Mouse (Mus musculus): ENCODE data around the gene Suco. TPM values are rescaled to one million over a fixed set of nuclear protein-coding genes. Genes with fewer than 3 reads are reported as not detected.

Gene Suco
- polyA plus RNA-seq, 1 experiment from 2014 or later: 21.9 TPM

DNA sequence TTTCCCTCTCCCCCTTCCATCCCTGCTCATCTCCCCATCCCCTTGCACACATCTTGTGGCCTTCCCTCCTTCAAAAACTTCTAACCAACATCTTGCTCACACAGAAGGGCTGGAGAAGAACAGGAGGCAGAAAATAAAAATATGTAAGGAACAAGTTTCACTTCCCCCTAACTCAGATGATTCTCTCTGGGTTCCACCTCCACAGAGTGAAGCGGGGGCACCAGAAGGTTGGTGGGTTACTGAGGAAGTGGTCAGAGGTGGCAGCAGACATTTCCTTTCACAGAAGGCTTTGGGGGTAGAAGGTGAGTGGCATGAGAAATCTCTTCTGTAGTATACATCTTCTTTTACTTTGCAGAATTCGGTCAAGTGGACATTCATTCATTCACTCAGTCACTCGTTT, 77.6 kb downstream of the Suco start:
- WGBS: 94% methylated on average over 3 of the region's 3 CpGs
- no peak overlapping the region for H3K27ac ChIP-seq
- no peaks in the 10 kb centered on the region for H3K27me3 ChIP-seq (ENCODE audit: insufficient read depth, poor library complexity, severe bottlenecking)
- H3K4me1 ChIP-seq (replicated peaks): no peaks in the 10 kb centered on the region
- DNase-seq (ENCODE audit: low spot score): no peak
- H3K36me3 ChIP-seq: no peaks in the 10 kb centered on the region
- no peak overlapping the region for H3K4me3 ChIP-seq
- H3K9me3 ChIP-seq: no peaks in the 10 kb centered on the region

DNA sequence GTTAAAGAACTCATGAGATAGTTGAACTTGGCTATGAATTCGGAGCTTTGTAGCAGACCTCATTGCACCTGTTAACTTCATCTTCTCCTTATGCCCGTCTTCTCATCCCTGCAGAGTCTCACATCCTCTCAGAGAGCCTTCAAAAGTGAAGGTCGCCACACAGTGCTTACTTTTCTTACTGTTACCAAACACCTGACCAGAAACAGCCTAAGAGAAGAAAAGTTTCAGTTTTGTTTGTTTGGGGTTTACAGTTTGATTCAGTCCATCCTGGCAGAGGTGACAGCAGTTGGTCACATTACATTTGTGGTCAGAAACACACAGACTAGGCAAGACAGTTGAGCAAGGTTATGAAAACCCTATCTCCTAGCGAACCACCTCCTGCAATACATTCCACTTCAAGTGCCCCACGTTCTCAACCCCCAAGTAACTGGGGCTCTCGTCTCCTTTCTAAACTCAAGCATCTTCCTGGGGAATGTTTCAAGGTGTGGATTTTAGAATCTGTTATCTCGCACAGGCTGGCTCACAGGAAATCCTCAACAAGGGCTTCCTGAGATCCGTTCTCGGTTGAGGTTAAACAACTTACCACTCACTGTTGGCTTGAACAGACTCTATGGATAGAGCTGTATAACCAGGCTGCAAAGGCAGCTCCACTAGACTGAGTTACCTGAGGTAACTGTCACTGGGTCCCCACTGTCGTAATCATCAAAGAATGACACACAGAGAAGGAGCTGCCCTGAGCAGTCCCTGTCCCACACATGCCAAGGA, 81.9 kb downstream of the Suco start:
- H3K27ac ChIP-seq: no peak overlapping the region
- WGBS: 83% methylated on average over 10 of the region's 10 CpGs
- no peaks in the 10 kb centered on the region for H3K4me1 ChIP-seq (replicated peaks)
- no peak overlapping the region for H3K4me3 ChIP-seq
- no peaks in the 10 kb centered on the region for H3K27me3 ChIP-seq (ENCODE audit: insufficient read depth, poor library complexity, severe bottlenecking)
- no peaks in the 10 kb centered on the region for H3K36me3 ChIP-seq
- no peaks in the 10 kb centered on the region for H3K9me3 ChIP-seq
- no peak for DNase-seq (ENCODE audit: low spot score)

DNA sequence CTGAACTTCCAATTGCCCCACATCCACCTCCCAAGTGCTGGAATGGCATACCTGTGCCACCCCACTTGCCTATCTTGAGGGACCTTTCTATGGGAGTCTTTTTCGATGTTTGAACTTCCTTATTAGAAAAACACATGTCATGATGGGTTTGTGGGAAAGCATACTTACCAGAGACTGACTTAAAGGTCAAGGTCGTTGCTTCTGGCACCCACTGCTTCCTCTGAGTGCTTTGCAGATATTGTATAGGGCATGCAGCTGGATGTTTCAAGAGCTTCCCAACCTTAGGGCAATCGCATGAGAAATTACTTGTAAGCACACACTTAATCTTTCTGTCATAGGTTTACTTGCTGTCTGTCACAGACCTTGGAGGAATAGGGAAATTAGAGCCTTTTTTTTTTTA, 83.2 kb downstream of the Suco start:
- Histone ChIP-seq H3K9me3 (no peaks in the 10 kb centered on the region), H3K27ac (no peak overlapping the region), H3K36me3 (no peaks in the 10 kb centered on the region), H3K4me3 (no peak overlapping the region), H3K27me3 (ENCODE audit: insufficient read depth, poor library complexity, severe bottlenecking) (no peaks in the 10 kb centered on the region), H3K4me1 (replicated peaks) (no peaks in the 10 kb centered on the region)
- DNase-seq (ENCODE audit: low spot score): no peak
- WGBS: 87% methylated on average over 3 of the region's 3 CpGs

DNA sequence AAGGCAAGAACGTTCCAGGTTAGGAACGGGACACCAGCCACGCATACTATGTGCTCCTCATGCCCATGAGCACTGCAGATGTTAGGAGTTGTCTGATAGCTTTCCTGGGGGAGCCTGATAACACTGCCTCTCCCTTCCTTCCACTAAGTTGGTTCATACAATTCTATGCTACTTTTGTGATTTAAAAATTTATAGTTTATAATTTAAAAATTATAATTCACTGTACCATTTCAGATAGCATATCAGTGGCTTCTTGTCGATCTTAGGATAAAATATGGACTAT, 83.9 kb downstream of the Suco start:
- no peak for DNase-seq (ENCODE audit: low spot score)
- 92% methylated on average over 4 of the region's 4 CpGs for WGBS
- H3K36me3 ChIP-seq: no peaks in the 10 kb centered on the region

DNA sequence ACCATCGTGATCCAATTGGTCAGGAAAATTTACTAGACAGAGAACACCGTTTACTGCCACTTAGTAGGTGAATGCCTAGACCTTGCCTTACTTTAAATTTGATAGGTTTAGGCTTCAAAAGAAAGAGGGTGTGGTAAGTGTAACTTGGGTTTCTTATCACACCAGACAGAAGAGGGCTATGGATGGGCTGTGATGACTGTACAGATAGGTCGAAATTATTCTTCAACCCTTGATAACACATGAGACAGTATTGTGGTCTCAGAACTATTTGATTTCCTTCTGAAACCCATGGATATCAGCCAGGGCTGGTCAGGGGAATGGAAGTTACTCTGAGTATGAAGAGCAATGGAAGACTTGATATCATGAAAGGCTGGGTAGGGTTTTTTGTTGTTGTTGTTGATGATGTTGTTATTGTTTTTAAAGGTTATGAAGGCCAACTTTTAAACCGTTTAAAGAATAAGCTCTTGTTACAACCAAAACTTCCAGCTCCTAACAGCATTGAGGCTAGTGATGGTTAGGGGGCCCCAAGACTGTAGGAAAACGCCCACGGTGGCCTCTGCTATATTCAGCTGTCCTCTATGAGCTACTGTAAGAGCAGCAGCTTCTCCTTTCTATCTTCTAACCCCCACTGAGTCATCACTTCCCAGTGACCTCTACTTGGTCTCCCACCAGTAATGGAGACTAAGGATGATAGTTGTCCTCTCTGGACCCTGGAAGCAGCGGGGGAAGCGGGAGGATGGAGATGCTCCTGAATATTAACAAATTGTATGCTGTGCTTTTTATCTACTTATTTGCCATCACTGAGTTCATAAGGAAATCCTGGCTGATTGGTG, 84.4 kb downstream of the Suco start:
- 92% methylated on average over 8 of the region's 8 CpGs for WGBS
- H3K27me3 ChIP-seq (ENCODE audit: insufficient read depth, poor library complexity, severe bottlenecking): no peaks in the 10 kb centered on the region

More for the DNA sequence above, 83.9 kb downstream of the Suco start:
- Histone ChIP-seq H3K27ac (no peak overlapping the region), H3K4me1 (replicated peaks) (no peaks in the 10 kb centered on the region), H3K27me3 (ENCODE audit: insufficient read depth, poor library complexity, severe bottlenecking) (no peaks in the 10 kb centered on the region), H3K4me3 (no peak overlapping the region), H3K9me3 (no peaks in the 10 kb centered on the region)

DNA sequence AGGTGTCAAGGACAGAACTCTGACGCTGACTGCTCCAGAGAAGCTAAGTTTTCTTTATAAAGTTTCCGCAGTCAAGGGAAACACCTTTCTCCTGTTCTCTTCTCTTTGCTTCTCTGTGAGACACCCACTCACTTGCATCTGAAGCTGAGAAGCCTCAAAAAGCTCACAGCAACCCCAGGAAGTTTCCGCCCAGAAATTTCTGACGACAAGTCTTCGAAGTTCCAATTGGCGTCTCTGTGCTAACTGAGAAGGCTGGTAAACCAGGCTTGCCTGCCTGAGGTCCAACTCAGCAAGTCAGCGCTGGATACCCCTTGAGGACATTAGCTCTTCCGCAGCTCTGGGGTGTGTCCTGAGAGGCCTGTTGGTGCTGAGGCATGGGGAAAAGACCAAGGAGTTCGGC, 88.1 kb downstream of the Suco start, which contains the start of gene Fasl:
Gene Fasl, minus strand, starts transcription at position 157 of the 400 bp plus-strand sequence.
- no peaks in the 10 kb centered on the region for H3K9me3 ChIP-seq
- no peak within 1 kb of the TSS for H3K4me3 ChIP-seq
- H3K4me1 ChIP-seq (replicated peaks): no peaks in the 10 kb centered on the region
- H3K27ac ChIP-seq: no peak within 1 kb of the TSS
- no peaks in the 10 kb centered on the region for H3K36me3 ChIP-seq
- no peak for DNase-seq (ENCODE audit: low spot score)
- 86% methylated on average over 9 of the region's 9 CpGs for WGBS
- H3K27me3 ChIP-seq (ENCODE audit: insufficient read depth, poor library complexity, severe bottlenecking): no peaks in the 10 kb centered on the region

More for the DNA sequence above, 84.4 kb downstream of the Suco start:
- no peaks in the 10 kb centered on the region for H3K9me3 ChIP-seq
- H3K4me3 ChIP-seq: no peak overlapping the region
- DNase-seq (ENCODE audit: low spot score): no peak
- H3K36me3 ChIP-seq: no peaks in the 10 kb centered on the region
- no peak overlapping the region for H3K27ac ChIP-seq
- H3K4me1 ChIP-seq (replicated peaks): no peaks in the 10 kb centered on the region

DNA sequence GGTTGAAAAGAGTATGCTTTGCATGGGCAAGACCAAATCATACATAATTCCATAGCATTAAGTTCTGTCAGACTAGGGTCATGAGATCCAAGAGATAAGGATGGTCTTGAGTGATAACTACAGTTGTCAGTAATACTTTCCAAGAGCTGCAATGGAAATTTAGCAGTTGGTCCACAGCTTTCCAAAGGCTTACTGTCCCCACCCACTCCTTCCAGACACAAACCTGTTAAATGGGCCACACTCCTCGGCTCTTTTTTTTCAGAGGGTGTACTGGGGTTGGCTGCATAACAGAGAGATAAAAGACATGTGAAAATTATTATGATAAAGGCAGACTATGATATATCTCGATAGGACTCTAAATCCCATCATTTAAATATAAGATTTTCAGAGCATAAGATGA, 93.8 kb downstream of the Suco start:
- no peak overlapping the region for H3K4me3 ChIP-seq
- H3K36me3 ChIP-seq: no peaks in the 10 kb centered on the region
- H3K9me3 ChIP-seq: no peaks in the 10 kb centered on the region
- H3K27ac ChIP-seq: no peak overlapping the region
- DNase-seq (ENCODE audit: low spot score): no peak
- no peaks in the 10 kb centered on the region for H3K4me1 ChIP-seq (replicated peaks)
- no peaks in the 10 kb centered on the region for H3K27me3 ChIP-seq (ENCODE audit: insufficient read depth, poor library complexity, severe bottlenecking)
- 86% methylated on average over 2 of the region's 2 CpGs for WGBS

DNA sequence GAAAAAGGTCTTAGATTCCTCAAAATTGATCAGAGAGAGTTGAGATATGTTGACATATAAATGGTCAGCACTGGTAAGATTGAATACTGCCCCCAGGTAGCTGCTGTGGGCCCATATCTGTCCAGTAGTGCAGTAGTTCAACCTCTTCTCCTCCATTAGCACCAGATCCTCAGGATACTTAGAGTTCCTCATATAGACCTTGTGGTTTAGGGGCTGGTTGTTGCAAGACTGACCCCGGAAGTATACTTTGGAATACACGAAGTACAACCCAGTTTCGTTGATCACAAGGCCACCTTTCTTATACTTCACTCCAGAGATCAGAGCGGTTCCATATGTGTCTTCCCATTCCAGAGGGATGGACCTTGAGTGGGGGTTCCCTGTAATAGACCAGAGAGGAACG, 94.9 kb downstream of the Suco start:
- H3K36me3 ChIP-seq: no peaks in the 10 kb centered on the region
- no peaks in the 10 kb centered on the region for H3K4me1 ChIP-seq (replicated peaks)
- H3K27me3 ChIP-seq (ENCODE audit: insufficient read depth, poor library complexity, severe bottlenecking): no peaks in the 10 kb centered on the region
- H3K27ac ChIP-seq: no peak overlapping the region
- no peak for DNase-seq (ENCODE audit: low spot score)
- H3K4me3 ChIP-seq: no peak overlapping the region
- WGBS: 85% methylated on average over 5 of the region's 5 CpGs
- no peaks in the 10 kb centered on the region for H3K9me3 ChIP-seq

DNA sequence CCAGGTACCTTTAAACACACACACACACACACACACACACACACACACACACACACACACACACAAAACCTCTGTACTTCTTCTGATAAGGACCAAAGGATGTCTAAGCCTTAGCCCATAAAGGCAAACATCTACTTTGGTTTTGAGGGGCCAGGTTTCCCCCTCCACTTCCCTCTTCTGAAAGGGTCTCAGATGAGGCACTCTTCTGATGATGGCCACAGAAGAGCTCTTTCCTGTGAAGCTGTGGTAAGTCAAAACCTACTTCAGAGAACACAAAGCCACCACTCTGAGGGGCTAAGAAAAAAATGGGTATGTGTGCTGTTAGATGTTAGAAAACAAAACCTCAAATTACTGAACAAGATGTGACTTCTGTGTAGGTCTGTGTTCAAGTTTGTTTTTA, 97.4 kb downstream of the Suco start:
- Histone ChIP-seq H3K27ac (no peak overlapping the region), H3K27me3 (ENCODE audit: insufficient read depth, poor library complexity, severe bottlenecking) (no peaks in the 10 kb centered on the region), H3K4me1 (replicated peaks) (no peaks in the 10 kb centered on the region), H3K4me3 (no peak overlapping the region), H3K36me3 (no peaks in the 10 kb centered on the region), H3K9me3 (no peaks in the 10 kb centered on the region)
- DNase-seq (ENCODE audit: low spot score): no peak

DNA sequence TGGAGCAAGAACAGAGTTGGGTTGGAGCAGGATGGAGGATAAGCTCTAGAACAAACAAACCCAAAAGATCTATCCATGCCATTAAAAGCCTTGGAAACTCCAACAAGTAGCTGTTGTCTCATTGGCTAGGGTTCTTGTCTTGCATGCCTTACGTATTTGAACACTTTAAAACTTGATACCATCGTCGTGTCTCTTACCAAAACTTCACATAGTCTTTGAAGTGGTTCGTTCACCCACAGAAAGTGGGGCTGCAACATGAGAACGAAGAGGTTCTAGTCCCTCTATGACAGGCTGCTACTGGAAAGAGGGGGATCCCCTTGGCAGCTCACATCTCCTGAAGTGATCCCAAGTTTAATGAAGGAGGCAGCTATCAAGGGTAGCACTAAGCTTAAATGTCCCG, 101.3 kb downstream of the Suco start:
- Histone ChIP-seq H3K27me3 (ENCODE audit: insufficient read depth, poor library complexity, severe bottlenecking) (no peaks in the 10 kb centered on the region), H3K9me3 (no peaks in the 10 kb centered on the region), H3K4me1 (replicated peaks) (no peaks in the 10 kb centered on the region), H3K27ac (no peak overlapping the region), H3K4me3 (no peak overlapping the region), H3K36me3 (no peaks in the 10 kb centered on the region)
- WGBS: 85% methylated on average over 6 of the region's 6 CpGs
- DNase-seq (ENCODE audit: low spot score): no peak

DNA sequence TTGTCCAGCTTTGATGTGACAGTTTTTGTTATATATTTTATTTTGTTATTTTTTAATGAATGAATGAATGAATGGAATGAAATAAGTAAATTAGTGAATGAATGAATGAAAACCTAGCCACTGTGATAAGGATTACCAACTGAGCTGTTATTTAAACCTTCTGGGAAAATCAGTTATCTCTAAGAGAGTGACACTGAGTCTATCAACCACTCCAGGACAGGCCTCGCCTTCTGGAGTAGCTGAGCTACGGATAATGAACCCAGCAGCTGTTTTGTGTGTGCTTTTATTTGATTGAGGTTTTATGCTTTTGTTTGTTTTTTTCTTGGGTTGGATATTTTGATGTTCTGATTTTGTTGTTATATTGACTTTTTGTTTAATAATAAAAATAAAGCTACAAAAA, 105.2 kb downstream of the Suco start:
- Histone ChIP-seq H3K4me3 (no peak overlapping the region), H3K9me3 (no peaks in the 10 kb centered on the region), H3K27ac (no peak overlapping the region), H3K27me3 (ENCODE audit: insufficient read depth, poor library complexity, severe bottlenecking) (no peaks in the 10 kb centered on the region), H3K36me3 (no peaks in the 10 kb centered on the region), H3K4me1 (replicated peaks) (no peaks in the 10 kb centered on the region)
- no peak for DNase-seq (ENCODE audit: low spot score)
- WGBS: 83% methylated on average over 2 of the region's 2 CpGs

DNA sequence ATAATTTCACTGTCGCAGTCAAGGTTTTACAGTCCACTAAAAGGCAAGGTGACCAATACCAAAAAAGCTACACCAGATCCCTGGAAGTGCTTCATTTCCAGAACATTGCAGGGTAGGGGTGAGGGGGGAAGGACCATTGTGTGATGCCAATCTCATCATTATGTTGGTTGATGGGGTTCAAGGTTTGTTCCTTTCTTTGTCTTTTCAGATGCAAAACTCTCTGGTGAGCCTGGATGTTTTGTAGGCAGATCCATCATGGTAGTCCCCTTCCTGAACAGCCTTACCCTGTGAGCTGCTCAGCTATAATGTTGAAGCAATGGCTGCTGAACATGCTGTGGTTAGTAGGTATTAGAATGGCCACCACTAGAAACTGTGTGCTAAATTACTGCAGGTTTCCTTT, 107.2 kb downstream of the Suco start:
- WGBS: 94% methylated on average over 1 of the region's 1 CpGs
- H3K36me3 ChIP-seq: no peaks in the 10 kb centered on the region

DNA sequence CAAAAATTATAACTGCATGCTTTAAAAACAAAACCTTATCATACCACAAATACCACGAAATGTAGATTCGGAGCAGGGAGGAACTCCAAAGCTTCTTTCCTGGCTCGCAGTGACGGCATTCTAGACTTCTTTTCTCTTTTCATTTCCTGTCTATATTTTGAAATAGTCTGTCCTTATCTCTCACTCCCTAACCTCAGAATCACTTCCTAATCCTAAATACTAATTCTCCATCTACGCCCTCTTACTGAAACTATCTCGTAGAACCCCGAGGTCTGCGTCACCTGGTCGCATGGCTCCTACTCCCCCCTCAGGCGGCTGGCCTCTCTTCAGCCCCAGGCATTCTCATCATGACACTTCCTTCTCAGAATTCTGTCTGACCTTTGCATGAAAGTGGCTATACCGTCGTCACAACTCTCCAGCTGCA, 109.4 kb downstream of the Suco start:
- Histone ChIP-seq H3K27ac (no peak overlapping the region), H3K36me3 (no peaks in the 10 kb centered on the region), H3K9me3 (no peaks in the 10 kb centered on the region), H3K4me1 (replicated peaks) (no peaks in the 10 kb centered on the region), H3K27me3 (ENCODE audit: insufficient read depth, poor library complexity, severe bottlenecking) (no peaks in the 10 kb centered on the region), H3K4me3 (no peak overlapping the region)
- WGBS: 66% methylated on average over 12 of the region's 12 CpGs
- no peak for DNase-seq (ENCODE audit: low spot score)

More for the DNA sequence above, 107.2 kb downstream of the Suco start:
- Histone ChIP-seq H3K27me3 (ENCODE audit: insufficient read depth, poor library complexity, severe bottlenecking) (no peaks in the 10 kb centered on the region), H3K4me1 (replicated peaks) (no peaks in the 10 kb centered on the region), H3K9me3 (no peaks in the 10 kb centered on the region), H3K4me3 (no peak overlapping the region), H3K27ac (no peak overlapping the region)
- no peak for DNase-seq (ENCODE audit: low spot score)

Data from hindbrain, embryonic 10.5 days (tissue).